Mouse (Mus musculus): Measurements from ENCODE around the gene Map4k3.

DNA sequence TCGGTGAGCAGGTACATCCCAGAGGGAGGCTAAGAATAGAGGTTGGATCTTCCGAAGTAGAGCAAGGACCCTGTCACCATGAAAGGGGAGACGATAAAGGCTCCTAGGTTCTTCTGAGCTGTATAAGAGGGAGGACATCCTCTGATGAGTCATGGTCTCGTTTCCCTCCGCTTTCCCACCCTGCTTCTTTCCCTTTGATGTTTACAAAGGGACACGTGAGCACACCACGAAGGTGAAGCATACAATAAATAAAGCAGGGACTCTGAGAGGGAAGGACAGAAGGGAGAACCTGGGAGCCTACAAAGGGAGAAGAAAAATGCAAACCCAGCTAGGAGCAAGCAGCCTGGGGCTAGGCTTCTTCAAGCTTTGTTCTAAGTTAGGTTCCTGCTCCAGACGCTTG is 26.3 kb upstream of the Map4k3 start:
- TF ChIP-seq CTCF (conservative IDR thresholded peaks at IDR 0.05; ENCODE audit: low read length) (no peak), NANOG (IDR thresholded peaks at IDR 0.05; ENCODE audit: borderline replicate concordance, low read length) (no peak), POU5F1 (IDR thresholded peaks at IDR 0.05; ENCODE audit: borderline replicate concordance, low read length) (no peak)
